11 mouse cellular contexts compared by ENCODE assay signal in genomic region chr6:61523748-61524493, GRCm38 (mm10).
DNase-seq lines count a peak whose midpoint lies in the region; ATAC-seq lines count a peak whose summit lies in the region.
"Had no signal": no experiment of that assay in that cellular context is flagged by ENCODE, and none has a peak within 500 bp of the region (broad histone marks: within the 10 kb centered on the region; RNA-seq: fewer than 3 reads in every experiment).

No protein-coding gene starts in this region.

- no peaks in the 10 kb centered on the region for H3K36me3 ChIP-seq in kidney, embryonic 16.5 days (ENCODE audit: insufficient read depth, low read length)
- H3K36me3 ChIP-seq in heart, embryonic 10.5 days: no peaks in the 10 kb centered on the region
- no peaks in the 10 kb centered on the region for H3K36me3 ChIP-seq in heart, embryonic 12.5 days
- H3K36me3 ChIP-seq: heart, embryonic 15.5 days had no signal

- no peaks in the 10 kb centered on the region for H3K9me3 ChIP-seq in kidney, embryonic 16.5 days (ENCODE audit: low read length)
- no peaks in the 10 kb centered on the region for H3K9me3 ChIP-seq in heart, embryonic 10.5 days
- no peaks in the 10 kb centered on the region for H3K9me3 ChIP-seq in heart, embryonic 12.5 days (replicated peaks)
- H3K9me3 ChIP-seq: heart, embryonic 15.5 days had no signal

- no peaks in the 10 kb centered on the region for H3K4me1 ChIP-seq in kidney, embryonic 16.5 days (ENCODE audit: insufficient read depth, low read length)
- H3K4me1 ChIP-seq in heart, embryonic 10.5 days: no peaks in the 10 kb centered on the region
- H3K4me1 ChIP-seq in heart, embryonic 12.5 days (replicated peaks): no peaks in the 10 kb centered on the region
- H3K4me1 ChIP-seq: heart, embryonic 15.5 days had no signal

- no peaks in the 10 kb centered on the region for H3K27me3 ChIP-seq in kidney, embryonic 16.5 days (ENCODE audit: insufficient read depth, low read length)
- H3K27me3 ChIP-seq in heart, embryonic 10.5 days (ENCODE audit: insufficient read depth, poor library complexity, severe bottlenecking): no peaks in the 10 kb centered on the region
- H3K27me3 ChIP-seq in heart, embryonic 12.5 days (replicated peaks): no peaks in the 10 kb centered on the region
- H3K27me3 ChIP-seq: heart, embryonic 15.5 days had no signal

- H3K4me3 ChIP-seq in kidney, embryonic 16.5 days (ENCODE audit: low read length): no peak overlapping the region
- H3K4me3 ChIP-seq in heart, embryonic 10.5 days: no peak overlapping the region
- H3K4me3 ChIP-seq in heart, embryonic 12.5 days: no peak overlapping the region
- H3K4me3 ChIP-seq: erythroblast, embryonic 14.5 days; heart, embryonic 15.5 days; myocyte had no signal

- no peak overlapping the region for H3K9ac ChIP-seq in kidney, embryonic 16.5 days (replicated peaks; ENCODE audit: low read length)
- no peak overlapping the region for H3K9ac ChIP-seq in heart, embryonic 12.5 days
- H3K9ac ChIP-seq: heart, embryonic 15.5 days had no signal

- H3K27ac ChIP-seq in kidney, embryonic 16.5 days (ENCODE audit: low read length): no peak overlapping the region
- H3K27ac ChIP-seq in heart, embryonic 10.5 days: no peak overlapping the region
- no peak overlapping the region for H3K27ac ChIP-seq in heart, embryonic 12.5 days (ENCODE audit: poor library complexity, severe bottlenecking)
- H3K27ac ChIP-seq: heart, embryonic 15.5 days had no signal

- peak; percentile 6 for DNase-seq in kidney, postnatal 14 days
- DNase-seq in ES-CJ7 (ENCODE audit: low read depth, low spot score) (peak; percentile 65), ZHBTc4 (ENCODE audit: low read depth, low spot score) (peak; percentile 51)
- peak; percentile 37 for DNase-seq in large intestine, adult 2 months (ENCODE audit: low read depth, low spot score)
- DNase-seq in heart, embryonic 10.5 days (ENCODE audit: low spot score): no peak
- DNase-seq: right cerebral cortex, adult 18-20 months had no signal

- no peak for ATAC-seq in kidney, embryonic 16.5 days (ENCODE audit: low FRiP score, low TSS enrichment)
- ATAC-seq in heart, embryonic 12.5 days (ENCODE audit: insufficient number of reproducible peaks, low FRiP score): no peak

- WGBS in kidney, embryonic 16.5 days: 33% methylated on average over 14 of the region's 14 CpGs
- WGBS in large intestine, adult 2 months: 14% methylated on average over 14 of the region's 14 CpGs
- 35% methylated on average over 14 of the region's 14 CpGs for WGBS in heart, embryonic 10.5 days
- 31% methylated on average over 14 of the region's 14 CpGs for WGBS in heart, embryonic 12.5 days

- no peak overlapping the region for H3K4me2 ChIP-seq in kidney, embryonic 16.5 days (replicated peaks; ENCODE audit: low read depth, low read length)
- H3K4me2 ChIP-seq in heart, embryonic 12.5 days: no peak overlapping the region
- H3K4me2 ChIP-seq: heart, embryonic 15.5 days had no signal
